Mouse (Mus musculus) erythroblast, embryonic 14.5 days (primary cell): ENCODE measurements around the gene Sf3b4.

Experiments used
- GATA1 ChIP-seq: IDR thresholded peaks from 2 replicates; pipeline ENCODE4 v1.6.1; 2012; ENCODE audit warnings: low read length, inconsistent platforms, mixed read lengths
- TAL1 ChIP-seq: IDR thresholded peaks from 3 replicates; pipeline ENCODE4 v1.6.1; 2012; ENCODE audit warnings: low read length, inconsistent platforms, mixed read lengths

- TF ChIP-seq TAL1 (no peak), GATA1 (no peak)
Observed at GRCm38 (mm10) chr3:96160803-96161516, 11.2 kb upstream of the Sf3b4 start.
